Mouse (Mus musculus) cerebral cortex, adult 2 months (tissue): Measurements from ENCODE around the gene Ptpn13.

ENCODE experiments used
- WGBS: fragments of 180-500 bp; shearing (Covaris S2); methylation state at CpG from one replicate; pipeline ENCODE4 v1.1.7; 2018; 5-methylcytosine and 5-hydroxymethylcytosine counted together

Ptpn13 gene

GRCm38 (mm10) chr5:103518797-103519468 lies 93.9 kb downstream of the Ptpn13 start:
- 73% methylated on average over 14 of the region's 14 CpGs for WGBS

- 73% methylated on average over 3 of the region's 3 CpGs for WGBS
Measured at GRCm38 (mm10) chr5:103522371-103522770, 97.4 kb downstream of the Ptpn13 start.

GRCm38 (mm10) chr5:103526668-103527436 lies 101.9 kb downstream of the Ptpn13 start:
- 76% methylated on average over 20 of the region's 20 CpGs for whole genome bisulfite sequencing

- whole genome bisulfite sequencing: 85% methylated on average over 6 of the region's 6 CpGs
Measured at GRCm38 (mm10) chr5:103527437-103527718, 102.4 kb downstream of the Ptpn13 start.

DNA sequence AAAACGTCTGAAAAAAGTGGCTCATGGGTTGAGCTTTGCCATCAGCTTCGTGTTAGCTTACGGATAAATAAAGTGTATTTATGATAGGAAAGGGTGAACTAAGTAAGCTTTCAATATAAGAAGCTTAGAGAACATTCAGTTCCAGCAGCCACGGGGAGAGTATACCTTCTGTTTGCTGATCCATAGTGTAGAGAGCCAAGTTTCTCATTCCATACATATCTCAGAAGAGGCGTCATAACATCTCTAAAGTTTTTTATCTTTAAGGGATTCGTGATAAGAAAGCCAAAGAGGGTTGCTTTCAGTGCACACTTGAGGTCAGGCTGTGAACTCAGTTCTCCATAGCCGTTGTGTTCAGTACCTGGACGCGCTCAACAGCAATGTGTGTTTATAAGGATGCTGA lies 105.2 kb downstream of the Ptpn13 start:
- WGBS: 72% methylated on average over 9 of the region's 9 CpGs

DNA sequence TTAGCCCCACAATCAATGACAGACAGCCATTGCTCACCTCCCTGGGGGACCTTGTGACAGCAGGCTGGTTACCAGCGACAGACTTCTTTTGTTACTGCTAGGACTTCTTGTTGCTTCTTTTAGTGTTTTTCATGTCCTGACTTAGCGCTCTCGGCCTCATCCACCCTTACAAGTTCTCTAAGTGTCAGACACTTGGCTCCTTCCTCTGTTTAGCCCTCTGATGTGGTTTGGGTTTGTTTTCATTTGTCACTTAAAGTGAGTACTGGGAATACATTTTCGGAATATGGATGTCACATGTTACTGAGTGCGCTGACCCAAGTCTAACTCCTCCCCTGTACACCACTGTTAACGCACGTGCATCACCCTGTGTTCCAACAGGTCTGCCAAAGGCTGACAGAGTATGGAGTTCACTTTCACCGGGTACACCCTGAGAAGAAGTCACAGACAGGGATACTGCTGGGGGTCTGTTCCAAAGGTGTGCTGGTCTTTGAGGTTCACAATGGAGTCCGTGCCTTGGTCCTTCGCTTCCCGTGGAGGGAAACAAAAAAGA lies 107.9 kb downstream of the Ptpn13 start:
- WGBS: 82% methylated on average over 11 of the region's 11 CpGs

- 72% methylated on average over 3 of the region's 3 CpGs for WGBS
Measured at GRCm38 (mm10) chr5:103534454-103534853, 109.5 kb downstream of the Ptpn13 start.

GRCm38 (mm10) chr5:103537429-103537828 lies 112.4 kb downstream of the Ptpn13 start:
- WGBS: 53% methylated on average over 4 of the region's 4 CpGs

GRCm38 (mm10) chr5:103540612-103541011 lies 115.6 kb downstream of the Ptpn13 start:
- WGBS: 68% methylated on average over 6 of the region's 6 CpGs

DNA sequence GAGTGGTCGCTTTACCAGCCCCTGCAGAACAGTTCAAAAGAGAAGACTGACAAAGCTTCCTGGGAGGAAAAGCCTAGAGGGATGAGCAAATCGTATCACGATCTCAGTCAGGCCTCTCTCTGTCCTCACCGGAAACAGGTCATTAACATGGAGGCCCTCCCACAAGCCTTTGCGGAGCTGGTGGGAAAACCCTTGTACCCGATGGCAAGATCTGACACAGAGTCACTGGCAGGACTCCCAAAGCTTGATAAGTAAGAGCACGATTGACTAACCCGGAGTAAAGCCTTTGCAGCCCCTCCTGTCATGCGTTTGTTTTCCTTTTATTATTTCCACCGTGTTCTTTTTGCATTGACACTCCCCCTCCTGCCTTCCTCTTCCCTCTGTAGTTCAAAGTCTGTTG lies 116.1 kb downstream of the Ptpn13 start:
- 36% methylated on average over 10 of the region's 10 CpGs for WGBS

- WGBS: 39% methylated on average over 11 of the region's 11 CpGs
Measured at GRCm38 (mm10) chr5:103541542-103541941, 116.5 kb downstream of the Ptpn13 start.

DNA sequence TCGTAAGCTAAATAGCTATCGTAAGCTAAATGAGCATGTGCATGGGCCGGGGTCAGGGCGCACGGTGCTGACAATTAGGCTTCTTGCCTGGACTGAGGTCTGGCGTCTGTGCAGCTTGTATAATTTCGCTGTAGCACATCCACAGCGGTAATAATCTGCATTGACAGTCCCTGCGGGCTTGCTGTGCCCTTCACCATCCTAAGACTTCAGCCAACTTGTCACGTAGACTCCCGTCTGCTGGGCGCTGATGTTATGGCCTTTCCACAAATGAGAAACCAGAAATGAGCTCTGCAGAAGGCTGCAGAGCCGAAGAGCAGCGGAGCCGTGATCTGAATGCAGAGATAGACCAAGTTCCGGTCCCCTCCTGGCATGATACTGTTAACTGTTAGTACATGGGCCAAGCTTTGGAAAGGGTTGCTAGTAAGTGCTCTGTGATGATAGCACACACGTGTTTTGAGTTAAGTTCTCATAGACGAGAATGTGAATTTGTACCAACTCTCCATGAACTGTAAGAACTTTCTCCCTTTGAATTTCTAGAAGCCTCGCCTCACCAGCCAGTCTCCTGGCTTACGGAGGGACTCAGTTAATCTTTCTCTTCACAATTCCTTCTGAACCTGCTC lies 120.5 kb downstream of the Ptpn13 start:
- 88% methylated on average over 20 of the region's 20 CpGs for WGBS

DNA sequence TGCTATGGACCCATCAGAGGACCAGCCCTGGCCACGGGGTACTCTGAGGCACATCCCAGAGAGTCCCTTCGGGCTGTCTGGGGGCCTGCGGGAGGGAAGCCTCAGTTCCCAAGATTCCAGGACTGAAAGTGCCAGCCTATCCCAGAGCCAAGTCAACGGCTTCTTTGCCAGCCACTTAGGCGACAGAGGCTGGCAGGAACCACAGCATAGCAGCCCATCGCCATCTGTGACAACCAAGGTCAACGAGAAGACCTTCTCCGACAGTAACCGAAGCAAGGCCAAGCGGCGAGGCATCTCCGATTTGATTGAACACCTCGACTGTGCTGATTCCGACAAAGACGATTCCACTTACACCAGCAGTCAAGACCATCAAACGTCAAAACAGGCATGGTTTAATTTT lies 129.8 kb downstream of the Ptpn13 start:
- WGBS: 68% methylated on average over 16 of the region's 16 CpGs

GRCm38 (mm10) chr5:103560546-103560945 lies 135.6 kb downstream of the Ptpn13 start:
- WGBS: 96% methylated on average over 9 of the region's 9 CpGs

- 93% methylated on average over 4 of the region's 4 CpGs for WGBS
Measured at GRCm38 (mm10) chr5:103568034-103568433, 143.0 kb downstream of the Ptpn13 start.

DNA sequence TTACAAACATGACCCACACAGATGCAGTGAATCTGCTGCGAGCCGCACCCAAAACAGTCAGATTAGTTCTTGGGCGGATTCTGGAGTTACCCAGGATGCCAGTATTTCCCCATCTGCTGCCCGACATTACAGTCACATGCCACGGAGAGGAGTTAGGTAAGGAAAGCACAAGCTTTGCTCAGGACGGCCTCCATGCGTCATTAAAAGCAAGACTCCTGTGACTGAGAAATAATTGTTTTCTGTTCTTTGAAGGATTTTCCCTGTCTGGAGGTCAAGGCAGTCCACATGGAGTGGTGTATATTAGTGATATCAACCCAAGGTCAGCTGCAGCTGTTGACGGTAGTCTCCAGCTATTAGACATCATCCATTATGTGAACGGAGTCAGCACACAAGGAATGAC lies 144.5 kb downstream of the Ptpn13 start:
- 93% methylated on average over 9 of the region's 9 CpGs for WGBS

DNA sequence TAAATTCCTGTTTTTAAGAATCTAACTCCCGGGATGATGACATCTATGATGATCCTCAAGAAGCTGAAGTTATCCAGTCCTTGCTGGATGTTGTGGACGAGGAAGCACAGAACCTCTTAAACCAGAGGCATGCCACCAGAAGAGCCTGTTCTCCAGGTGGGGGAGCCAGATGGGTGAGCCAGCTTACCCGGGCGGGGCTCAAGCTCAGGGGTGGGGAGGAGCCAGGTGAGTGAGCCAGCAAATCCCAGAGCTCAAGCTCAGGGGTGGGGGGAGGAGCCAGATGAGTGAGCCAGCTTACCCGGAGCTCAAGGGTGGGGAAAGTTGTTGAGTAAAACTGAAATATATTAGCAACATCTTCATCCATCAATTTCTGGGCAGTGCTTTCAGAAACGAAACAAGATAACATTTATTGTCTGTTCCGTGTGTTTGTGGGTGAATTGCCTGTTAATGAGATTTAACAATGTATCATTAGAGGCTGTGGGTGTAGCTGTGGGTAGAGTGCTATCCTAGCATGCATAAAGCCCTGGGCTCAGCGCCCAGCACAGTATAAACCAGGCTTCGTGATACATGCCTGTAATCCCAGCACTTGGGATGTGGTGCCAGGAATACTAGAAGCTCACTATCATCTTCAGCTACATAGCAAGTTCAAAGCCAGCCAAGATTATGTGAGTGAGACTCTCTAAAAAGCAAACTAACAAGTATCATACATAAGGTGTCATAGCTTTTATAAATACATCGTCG lies 154.9 kb downstream of the Ptpn13 start:
- WGBS: 71% methylated on average over 11 of the region's 11 CpGs

- 91% methylated on average over 7 of the region's 7 CpGs for WGBS
Measured at GRCm38 (mm10) chr5:103587219-103587618, 162.2 kb downstream of the Ptpn13 start.

DNA sequence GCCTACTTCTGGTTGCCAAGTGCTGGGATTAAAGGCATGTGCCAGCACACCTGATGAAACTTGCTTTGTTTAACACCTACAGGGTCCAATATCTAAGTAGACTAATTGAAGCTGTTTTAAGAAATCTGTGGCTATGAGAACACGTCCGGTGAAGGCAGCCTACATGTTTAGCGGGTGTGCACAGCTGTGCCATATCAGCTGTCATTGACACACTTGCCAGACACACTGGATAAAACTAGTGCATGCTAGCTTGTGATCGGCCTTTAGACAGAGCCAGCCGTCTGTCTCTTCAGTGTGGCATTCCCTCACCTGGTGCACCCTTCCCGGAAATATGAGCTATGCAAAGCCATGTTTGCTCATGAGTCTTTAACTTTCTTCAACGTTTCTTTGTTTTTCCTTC lies 166.9 kb downstream of the Ptpn13 start:
- WGBS: 82% methylated on average over 7 of the region's 7 CpGs

- WGBS: 39% methylated on average over 8 of the region's 8 CpGs
Measured at GRCm38 (mm10) chr5:103592706-103593105, 167.7 kb downstream of the Ptpn13 start.

DNA sequence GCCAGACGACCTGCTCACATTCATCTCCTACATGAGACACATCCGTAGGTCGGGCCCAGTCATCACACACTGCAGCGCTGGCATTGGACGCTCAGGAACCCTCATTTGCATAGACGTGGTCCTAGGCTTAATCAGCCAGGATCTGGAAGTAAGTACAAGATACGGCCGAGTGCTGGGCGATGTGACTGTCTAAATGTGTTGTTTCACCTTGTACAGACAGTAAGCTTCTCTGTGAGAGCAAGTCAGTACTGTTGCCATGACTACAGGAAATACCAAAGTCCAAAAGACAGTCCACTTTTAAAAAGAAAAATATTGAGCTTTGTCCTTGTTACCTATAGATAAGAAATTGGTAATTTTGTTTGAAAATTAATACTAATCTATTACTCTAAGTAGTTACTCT lies 168.6 kb downstream of the Ptpn13 start:
- WGBS: 77% methylated on average over 9 of the region's 9 CpGs
